Mouse (Mus musculus) inflammation-experienced regulatory T-cells, adult 6 months (primary cell): ENCODE data around the gene Mxd1. TPM values are rescaled to one million over a fixed set of nuclear protein-coding genes. Genes with fewer than 3 reads are reported as not detected.

Experiments used
- ATAC-seq: one replicate; pipeline ENCODE4 v1.8.0; 2017
- polyA plus RNA-seq, 3 experiments: library from polyadenylated mRNA; unstranded; fragments of 100-300 nt; shearing (Covaris generic); gene quantifications; one replicate each; pipeline ENCODE4 v1.2.1; 2017

The Mxd1 gene
- 10 to 100 TPM; 13.1 to 22.6 (median 13.8) TPM for polyA plus RNA-seq

DNA sequence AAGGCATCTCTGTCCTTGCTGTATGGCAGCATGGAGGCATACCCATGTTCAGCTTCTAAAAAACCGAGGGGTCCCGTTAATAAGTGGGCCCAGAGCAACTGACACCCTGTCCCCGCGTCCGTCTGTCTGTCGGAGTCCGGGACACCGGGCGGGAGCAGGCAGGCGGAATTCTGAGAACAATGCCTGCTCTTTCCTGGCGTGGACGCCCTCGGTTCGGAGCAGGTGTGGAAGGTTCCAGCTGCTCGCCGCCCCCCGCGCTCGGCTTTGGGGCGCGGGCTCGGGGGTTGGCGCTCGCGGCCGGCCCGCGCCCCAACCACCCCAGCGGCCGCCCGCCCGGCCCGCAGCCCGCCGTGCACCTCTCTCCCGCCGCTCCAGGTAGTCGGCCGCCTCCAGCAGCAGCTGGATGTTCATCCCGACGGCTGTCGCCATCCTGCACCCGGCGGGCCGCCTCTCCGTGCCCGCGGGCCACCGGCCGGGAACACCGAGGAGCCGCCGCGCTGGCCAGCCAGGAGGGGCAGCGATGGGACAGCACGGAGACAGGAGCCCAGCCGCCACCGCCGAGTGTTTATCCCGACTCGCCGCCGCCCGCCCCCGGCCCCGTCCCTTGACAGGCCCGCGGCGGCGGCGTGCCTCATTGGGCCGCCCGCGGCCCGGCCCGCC lies at the start of gene Mxd1:
Mxd1 (minus strand) TSS at position 582 of the 660 bp plus-strand sequence.
- no peak for ATAC-seq

DNA sequence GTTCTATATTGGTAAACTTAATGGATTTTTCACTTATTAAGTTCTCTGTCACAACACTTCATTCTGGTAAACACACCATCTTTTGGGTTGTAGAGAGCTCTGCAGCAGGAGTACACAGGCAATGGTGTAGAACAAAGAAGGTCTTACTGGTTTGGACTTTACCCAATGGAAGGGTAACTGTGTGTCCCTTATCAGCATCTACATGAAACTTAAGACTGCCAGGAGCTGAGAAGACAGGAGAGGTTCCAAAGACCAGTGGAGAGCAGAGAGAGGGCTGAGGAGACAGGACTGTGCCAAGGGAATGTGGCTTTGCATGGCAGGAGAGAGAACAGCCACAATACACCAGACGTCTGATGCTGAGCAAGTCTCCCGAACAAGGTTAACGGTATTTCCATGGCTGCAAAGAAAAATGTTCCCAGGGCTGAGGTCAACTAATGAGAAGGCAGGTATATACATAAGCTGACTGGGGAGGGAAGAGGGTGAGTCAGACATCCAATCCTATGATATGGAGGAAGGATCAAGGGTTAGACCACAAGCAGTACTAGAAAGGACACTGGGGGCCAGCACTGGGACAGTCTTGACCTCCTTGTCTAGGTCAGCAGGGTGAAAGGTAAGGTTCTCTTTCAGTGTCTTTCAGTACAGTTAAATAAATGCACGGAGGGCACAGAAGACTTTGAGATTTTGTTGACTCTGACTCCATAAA lies 39.3 kb upstream of the Mxd1 start:
- no peak for ATAC-seq

DNA sequence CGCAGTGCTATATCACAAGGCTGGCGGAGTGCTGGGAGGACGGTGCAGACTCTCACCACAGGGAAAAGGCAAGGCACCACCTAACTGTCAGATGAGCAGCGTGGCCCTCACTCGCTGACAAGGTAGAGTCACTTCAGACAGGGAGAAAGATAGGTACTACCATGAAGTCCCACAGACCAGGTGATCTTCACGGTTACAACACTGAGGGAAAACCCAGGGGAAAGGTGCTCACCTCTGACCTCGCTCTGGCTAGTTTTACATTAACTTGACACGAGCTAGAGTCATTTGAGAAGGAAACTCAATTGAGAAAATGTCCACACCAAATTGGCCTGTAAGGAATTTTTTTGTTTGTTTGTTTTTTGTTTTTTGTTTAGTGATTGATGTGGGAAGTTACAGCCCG lies 33.6 kb upstream of the Mxd1 start:
- ATAC-seq, result no peak

DNA sequence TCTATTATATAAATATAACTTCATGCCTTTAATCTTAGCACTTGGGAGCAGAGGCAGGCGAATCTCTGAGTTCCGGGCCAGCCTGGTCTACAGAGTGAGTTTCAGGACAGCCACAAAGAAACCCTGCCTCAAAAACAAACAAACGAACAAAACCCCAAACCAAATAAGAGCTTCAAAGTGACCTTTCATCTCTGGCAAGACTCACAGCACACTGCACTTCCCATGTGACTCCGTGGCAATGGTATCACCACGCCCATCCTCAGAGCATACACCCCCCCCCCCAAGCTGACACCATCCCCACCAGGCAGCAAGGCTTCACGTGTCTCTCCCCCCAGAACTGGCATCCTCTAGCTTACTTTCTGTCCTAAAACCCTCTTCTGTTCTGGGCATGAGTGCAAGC lies 28.9 kb upstream of the Mxd1 start:
- ATAC-seq, result no peak

DNA sequence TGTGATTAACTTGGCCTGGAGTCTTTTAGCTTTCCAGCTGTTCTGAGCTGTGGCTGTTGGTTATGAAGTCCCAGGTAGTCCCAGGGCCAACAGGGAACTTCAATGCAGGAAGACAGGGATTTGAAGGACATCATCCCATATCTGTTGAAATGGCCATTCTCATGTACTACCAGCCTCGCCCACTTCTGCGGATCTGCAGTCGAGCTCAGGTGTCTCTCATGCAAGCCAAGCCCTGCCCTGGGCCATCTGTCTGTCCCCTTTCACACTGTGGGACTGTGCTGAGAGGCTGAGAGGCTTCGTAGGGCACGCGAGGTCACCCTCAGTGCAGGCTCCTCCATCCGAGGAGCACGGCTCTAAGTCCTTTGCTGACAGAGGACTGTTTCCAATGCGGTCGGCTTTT lies 27.3 kb upstream of the Mxd1 start:
- ATAC-seq, result no peak

- peak; percentile 73 for ATAC-seq
Observed at GRCm38 (mm10) chr6:86694465-86694864, 25.5 kb upstream of the Mxd1 start.

DNA sequence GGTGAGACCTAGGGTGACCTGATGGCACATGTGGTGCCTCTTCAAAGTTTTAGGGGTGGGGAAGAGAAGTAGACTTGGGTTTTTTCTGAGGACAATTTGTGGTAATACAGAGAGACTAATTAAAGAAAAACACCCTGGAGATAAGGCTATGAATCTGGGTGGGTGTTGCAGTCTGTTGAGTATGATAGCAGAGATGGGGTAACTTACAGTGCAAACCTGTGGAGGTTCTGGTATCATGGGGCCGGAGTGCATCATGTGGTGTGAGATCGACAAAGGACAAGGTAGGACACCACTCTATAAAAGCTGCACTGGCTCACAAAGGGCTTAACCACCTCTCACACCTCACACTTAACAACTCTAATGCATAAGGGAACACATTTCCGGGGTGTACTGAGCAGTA lies 20.7 kb upstream of the Mxd1 start:
- ATAC-seq, result no peak

GRCm38 (mm10) chr6:86686971-86687370 lies 18.0 kb upstream of the Mxd1 start:
- no peak for ATAC-seq

DNA sequence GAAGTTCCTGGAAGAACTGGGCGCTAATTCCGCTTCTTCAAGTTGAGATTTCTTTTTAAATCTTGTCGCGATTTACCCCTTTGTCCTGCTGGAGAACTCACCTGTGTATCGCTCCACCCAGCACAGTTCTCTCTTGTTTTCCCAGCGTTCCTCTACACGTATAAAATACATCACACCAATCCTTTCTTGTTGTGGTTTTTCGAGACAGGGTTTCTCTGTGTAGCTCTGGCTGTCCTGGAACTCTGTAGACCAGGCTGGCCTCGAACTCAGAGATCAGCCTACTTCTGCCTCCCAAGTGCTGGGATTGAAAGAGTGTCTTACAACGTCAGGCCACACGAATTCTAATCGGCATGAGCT lies 15.7 kb upstream of the Mxd1 start:
- no peak for ATAC-seq

DNA sequence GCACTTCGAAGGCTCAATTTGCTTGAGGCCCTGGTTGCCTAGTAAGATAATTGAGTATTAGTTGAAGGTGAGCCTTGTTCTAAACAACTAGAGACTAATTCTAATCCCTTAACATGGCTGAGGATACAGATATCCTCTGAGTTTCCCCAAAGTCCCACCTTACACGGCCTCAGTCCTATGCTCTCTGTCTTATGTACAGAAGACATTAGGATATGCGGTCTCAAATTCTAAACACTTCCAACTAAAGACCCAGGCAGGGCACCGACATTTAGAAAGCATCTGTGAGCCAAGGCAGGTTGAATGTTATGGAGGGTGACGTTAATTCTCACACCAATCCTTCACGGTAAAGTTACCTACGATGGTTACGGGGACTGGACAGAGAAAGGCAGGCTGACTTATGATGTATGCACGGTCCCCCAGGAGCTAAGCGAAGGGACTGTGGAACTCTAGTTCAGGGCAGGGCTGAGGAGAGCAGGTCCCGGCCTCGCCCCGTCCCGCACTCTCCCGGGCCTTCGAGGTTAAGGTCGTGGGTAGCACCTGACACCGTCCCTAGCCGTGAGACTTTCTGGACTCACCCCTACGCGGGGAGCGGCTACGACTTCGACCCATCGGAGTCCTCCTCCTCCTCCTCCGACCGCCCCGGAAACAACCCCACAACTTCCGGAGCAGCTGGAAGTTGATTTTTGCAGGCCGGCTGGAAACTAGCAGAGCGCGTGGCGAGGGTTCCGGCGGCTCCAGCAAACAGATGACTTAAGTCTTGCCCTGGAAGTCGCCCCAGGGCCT lies 15.1 kb upstream of the Mxd1 start, which contains the start of gene Snrnp27:
Snrnp27 (minus strand) TSS at position 651 of the 783 bp plus-strand sequence.
- ATAC-seq, result peak; percentile 95

GRCm38 (mm10) chr6:86681289-86681688 lies 12.3 kb upstream of the Mxd1 start:
- ATAC-seq, result no peak

GRCm38 (mm10) chr6:86678341-86678740 lies 9.4 kb upstream of the Mxd1 start:
- no peak for ATAC-seq

DNA sequence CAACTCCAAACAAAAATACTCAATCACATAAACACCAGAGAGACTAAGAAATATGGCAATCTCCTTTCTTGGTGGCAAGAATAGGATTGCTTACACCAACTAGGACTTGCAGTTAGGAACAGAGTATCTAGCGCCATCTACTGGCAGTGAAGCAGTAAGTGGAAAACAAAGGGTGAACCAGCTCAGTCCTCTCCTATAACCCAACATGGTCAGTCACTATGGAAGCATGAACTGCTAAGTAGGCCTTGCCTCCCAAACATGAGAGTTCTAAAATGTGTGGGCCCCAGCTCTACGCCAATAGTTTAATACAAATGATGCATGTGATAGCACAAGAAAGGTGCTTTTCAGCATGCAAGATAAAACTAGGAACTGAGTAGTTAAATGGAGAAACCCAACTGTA lies 1.9 kb upstream of the Mxd1 start:
- peak; percentile 12 for ATAC-seq

DNA sequence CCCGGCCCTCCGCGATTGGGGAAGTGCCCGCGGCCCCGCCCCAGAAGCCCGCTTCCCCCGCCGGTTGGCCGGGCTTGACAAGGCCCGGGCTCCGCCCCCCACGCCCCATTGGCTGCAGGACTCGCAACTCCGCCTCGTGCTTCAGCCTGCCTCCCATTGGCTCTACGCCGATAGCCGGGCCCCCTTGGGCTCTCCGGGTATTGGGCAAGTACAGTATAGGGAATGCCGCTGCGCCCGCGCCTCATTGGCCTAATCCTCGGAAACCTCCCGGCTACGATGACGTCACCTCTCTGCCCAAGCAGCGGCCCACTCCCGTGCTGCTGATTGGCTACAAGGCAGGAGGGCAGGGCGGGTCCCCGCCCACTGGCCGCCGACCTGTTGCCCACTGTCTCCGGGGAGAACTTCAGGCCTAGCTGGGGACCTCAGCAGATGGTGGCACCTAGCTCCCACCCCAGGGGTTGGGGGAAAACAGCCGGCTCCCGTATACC lies 323 bp upstream of the Mxd1 start:
- ATAC-seq, result peak; percentile 93

DNA sequence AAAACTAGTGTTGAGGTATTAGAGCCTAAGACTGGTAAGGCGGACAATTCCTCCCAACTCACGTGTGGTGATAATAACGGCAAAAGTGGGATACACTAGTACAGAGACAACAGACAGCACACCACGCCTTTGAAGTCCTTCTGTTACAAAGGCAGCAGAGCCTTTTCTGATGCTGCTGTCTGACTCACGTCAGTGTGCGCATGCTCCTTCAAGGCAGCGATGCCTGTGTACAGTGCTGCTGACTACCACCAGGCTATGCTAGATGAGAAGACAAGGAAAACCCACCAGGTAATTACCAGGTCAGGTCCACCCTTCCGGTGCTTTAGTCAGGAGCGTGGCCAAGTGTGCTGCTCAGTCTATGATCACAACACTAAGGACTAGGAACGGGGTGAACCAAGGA lies 1.9 kb downstream of the Mxd1 start:
- no peak for ATAC-seq

DNA sequence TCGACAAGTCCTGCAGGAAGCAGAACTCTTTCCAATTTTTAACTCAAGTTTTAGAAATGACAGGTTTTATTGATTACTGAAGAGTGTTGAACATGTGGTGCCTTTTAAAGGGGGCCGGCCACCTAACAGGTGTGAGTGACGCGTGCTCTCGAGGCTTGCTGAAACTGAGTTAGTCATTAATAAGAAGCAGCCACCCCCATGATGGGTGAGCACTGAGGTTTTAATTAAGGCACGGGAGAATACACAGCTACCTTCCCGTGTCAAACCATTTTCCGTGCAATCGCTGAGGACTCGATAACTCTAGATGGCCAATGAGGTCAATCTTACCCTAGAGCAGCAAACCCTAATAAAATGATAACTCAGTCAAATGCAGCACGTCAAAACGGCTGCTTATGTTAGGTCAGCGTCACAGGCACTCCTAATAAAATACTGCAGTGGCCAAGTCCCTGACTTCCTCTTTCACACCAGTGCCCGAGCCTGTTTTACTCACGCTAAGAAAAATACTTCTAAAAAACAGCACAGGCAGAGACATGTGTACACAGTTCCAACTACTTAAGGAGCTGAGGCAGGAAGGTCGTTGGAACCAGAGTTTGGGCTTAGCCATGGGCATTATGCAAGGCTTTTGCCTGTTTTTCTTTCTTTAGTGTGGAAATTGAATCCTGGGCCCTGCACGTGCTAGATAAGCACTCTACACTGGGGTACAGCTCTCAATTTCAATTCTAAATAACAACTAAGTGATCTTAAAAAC lies 3.2 kb downstream of the Mxd1 start:
- no peak for ATAC-seq

DNA sequence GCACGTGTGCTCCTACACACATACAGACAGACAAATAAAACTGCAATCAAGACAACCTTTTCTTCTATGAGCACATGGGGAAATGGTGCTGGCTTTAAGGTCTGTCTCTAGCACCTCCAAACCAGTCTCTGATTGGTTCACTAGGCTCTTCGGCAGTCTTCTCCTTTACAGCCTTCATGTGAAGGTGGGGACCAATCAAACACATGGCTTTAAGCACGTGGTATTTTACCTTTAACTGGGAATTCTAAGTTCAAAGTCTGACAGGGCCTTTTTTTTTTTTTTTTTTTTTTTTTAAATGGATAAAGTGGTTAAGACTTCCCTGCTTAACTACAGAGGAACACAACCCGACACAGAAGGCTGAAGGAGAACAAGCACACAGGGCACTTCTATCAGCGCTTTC lies 3.9 kb downstream of the Mxd1 start:
- ATAC-seq, result no peak

DNA sequence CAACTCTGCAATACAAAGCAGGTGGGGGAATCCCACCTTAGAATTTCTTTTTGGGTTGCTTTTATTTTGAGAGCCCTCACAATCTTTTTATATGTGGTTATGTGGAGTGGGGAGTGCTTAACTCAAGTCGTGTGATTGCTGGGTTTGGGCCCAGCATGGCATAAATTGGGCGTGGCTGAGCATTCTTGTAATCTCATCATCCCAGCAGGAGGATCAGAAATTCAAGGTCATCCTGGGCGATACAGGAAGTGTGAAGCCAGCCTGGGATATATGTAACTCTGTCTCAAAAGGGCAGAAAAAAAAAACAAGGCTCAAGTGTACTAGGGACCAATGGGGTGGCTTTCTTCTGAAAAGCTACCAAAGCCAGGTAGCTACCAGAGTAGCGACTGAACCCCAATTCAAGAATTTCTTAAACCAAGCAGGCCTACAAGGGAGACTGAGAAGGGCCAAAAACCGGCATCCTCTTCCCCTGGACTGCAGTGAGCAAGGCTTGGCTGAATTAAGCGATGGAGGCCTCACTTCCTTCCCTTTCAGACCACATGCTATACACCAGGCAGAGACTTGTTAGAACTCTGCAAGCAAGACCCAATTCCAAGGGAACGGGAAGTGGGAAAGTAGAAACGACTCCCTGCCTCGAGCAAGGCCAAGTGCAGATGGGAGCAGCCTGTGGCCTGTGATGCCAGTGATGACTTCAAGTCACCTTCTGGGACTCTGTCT lies 8.6 kb downstream of the Mxd1 start:
- ATAC-seq, result no peak

DNA sequence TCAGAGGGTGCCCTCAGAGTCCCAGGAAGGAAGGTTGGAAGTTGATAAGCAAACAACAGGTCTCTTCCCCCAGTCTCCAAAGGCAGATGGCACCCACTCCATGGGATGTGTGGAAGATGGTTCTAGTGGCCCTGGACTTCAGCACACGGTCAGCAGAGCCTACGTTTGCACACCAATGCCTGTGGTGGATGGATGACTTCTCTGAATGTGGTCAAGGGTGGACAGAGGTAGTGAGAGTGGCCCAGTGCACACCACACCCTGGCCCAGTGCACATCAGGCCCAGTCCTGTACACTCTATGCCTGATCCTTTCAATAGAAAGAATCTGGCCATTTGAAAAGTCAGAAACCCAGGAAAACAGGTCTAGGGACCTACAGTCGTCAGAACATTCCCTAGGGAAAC lies 10.5 kb downstream of the Mxd1 start:
- no peak for ATAC-seq

- ATAC-seq, result no peak
Observed at GRCm38 (mm10) chr6:86654270-86654916, 14.6 kb downstream of the Mxd1 start.

- ATAC-seq, result no peak
Observed at GRCm38 (mm10) chr6:86653026-86653425, 15.9 kb downstream of the Mxd1 start.

DNA sequence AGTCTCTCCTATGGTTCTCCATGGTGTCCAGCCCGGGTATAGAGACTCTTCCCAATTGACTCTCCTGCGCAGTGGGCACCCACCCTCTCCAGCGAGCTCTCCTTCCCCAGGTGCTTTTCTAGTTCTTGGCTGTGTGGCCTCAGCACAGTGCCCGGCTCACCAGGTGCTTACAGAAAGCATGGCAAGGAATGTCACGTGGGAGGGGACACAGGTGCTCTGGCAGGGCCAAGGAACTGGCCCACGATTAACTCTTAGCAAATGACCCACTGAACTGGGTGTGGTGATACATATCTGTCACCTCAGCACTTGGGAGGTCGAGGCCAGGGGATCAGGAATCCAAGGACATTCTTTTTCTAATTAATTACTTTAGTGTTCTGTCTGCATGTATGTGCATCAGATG lies 22.8 kb downstream of the Mxd1 start:
- ATAC-seq, result no peak
